Mouse (Mus musculus) hindbrain, embryonic 14.5 days (tissue): ENCODE results near the gene Zfp850. TPM values are rescaled to one million over a fixed set of nuclear protein-coding genes. Genes with fewer than 3 reads are reported as not detected.
A peak's percentile ranks its signal among the peaks of the same experiment; 100 is the strongest.

Source experiments
- ATAC-seq: fragments of 200-750 bp; cut with Nextera tagmentation; 2 replicates; pipeline ENCODE4 v1.8.0; 2017; ENCODE audit warnings: moderate number of reproducible peaks, mild to moderate bottlenecking, moderate TSS enrichment, moderate library complexity; ENCODE audit not compliant: low FRiP score
- DNase-seq: peaks from one replicate; pipeline ENCODE4 v3.0.0-alpha.2; 2015; ENCODE audit warnings: low spot score
- H3K27ac ChIP-seq: fragments of 300-500 bp; sonication (generic); 2 replicates; pipeline ENCODE4 v1.5.1; 2014; ENCODE audit warnings: mild to moderate bottlenecking, moderate library complexity
- H3K27me3 ChIP-seq: fragments of 300-500 bp; sonication (generic); 2 replicates; pipeline ENCODE4 v1.6.1; 2014; ENCODE audit warnings: mild to moderate bottlenecking, low read length, mixed read lengths; ENCODE audit not compliant: control insufficient read depth, insufficient read depth
- H3K36me3 ChIP-seq: fragments of 300-500 bp; sonication (generic); replicated peaks from 2 replicates; pipeline ENCODE4 v1.6.1; 2014; ENCODE audit not compliant: control insufficient read depth, insufficient read depth
- H3K4me1 ChIP-seq: fragments of 300-500 bp; sonication (generic); replicated peaks from 2 replicates; pipeline ENCODE4 v1.6.1; 2014; ENCODE audit warnings: antibody characterized with exemption, low read length, mixed read lengths; ENCODE audit not compliant: control insufficient read depth, insufficient read depth
- H3K4me2 ChIP-seq: fragments of 300-500 bp; sonication (generic); replicated peaks from 2 replicates; pipeline ENCODE4 v1.6.1; 2014; ENCODE audit warnings: mild to moderate bottlenecking, moderate library complexity
- H3K4me3 ChIP-seq: fragments of 300-500 bp; sonication (generic); replicated peaks from 2 replicates; pipeline ENCODE4 v1.5.1; 2014; ENCODE audit warnings: mild to moderate bottlenecking, low read length
- H3K9ac ChIP-seq: fragments of 300-500 bp; sonication (generic); 2 replicates; pipeline ENCODE4 v1.6.1; 2014
- H3K9me3 ChIP-seq: fragments of 300-500 bp; sonication (generic); 2 replicates; pipeline ENCODE4 v1.6.1; 2016; ENCODE audit warnings: low read length; ENCODE audit not compliant: control insufficient read depth
- WGBS: fragments of 180-500 bp; shearing (Covaris S2); extraction: QIAGEN DNeasy Blood & Tissue Kit; methylation state at CpG from one replicate; pipeline ENCODE4 v1.1.7; 2014; 5-methylcytosine and 5-hydroxymethylcytosine counted together
- polyA plus RNA-seq: library from polyadenylated mRNA; unstranded; fragments of >200 nt; fragmentation: Nextera tagmentation; extraction: Ambion mirVana; gene quantifications from 2 replicates; pipeline ENCODE4 v1.2.1, GENCODE M21; 2014

Gene Zfp850
- 7.0 and 7.1 TPM in 2 replicates for polyA plus RNA-seq

DNA sequence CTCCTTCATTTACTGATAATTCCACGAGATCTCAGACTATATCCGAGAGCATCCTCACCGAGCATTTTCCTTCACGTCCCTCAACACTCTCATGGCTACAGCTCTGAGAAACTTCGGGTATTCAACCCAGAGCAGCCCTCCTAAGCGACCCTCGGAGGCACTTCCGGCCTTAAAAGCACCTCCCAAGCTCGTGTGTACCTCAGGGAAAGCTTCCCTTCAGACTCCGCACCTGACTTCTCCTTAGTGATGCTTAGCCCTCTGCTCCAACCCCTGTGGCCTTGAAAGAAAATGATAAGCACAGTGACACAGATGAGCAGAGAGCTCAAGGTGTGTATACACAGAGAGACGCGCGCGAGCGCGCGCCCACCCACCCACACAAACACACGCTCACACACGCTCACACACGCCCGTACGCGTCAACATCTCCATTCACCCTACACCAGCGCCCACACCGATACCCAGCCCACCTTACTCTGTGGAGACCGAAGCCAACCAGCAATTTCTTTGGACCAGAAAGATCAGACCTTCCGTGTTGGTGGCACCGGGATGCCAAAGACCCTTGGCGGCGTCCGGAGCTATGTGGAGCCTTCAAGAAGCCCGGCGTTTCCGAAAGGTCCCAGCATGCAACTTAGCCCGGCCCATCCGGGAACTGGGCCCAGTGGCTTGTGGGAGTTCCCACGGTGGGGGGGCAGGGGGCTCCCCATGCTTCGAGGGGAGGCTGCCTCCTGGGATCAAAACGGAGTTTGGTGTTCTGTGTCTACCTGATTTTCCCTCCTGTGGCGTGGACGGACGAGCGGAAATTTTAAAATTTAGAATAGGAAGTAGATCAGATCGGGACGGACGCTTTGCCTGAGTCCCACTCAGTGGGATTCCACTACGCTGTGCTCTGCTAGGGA, at the start of gene Zfp850:
Gene Zfp850, minus strand, starts transcription at position 567 of the 896 bp plus-strand sequence.
- peaks cover 9% of the 10 kb centered on the region for H3K4me1 ChIP-seq
- peak within 1 kb of the TSS; percentile 61 for H3K27ac ChIP-seq
- no peaks in the 10 kb centered on the region for H3K27me3 ChIP-seq
- H3K4me2 ChIP-seq, result peak within 1 kb of the TSS; percentile 89
- H3K9ac ChIP-seq, result peak within 1 kb of the TSS; percentile 75
- ATAC-seq (peak; percentile 92), DNase-seq (peak; percentile 77)
- H3K4me3 ChIP-seq, result peak within 1 kb of the TSS; percentile 58
- 0 out of 2 replicates have a peak, but pooled peaks cover 4% of the 10 kb centered on the region for H3K36me3 ChIP-seq
- no peaks in the 10 kb centered on the region for H3K9me3 ChIP-seq
- WGBS, result under 1% methylated on average over 47 of the region's 47 CpGs

DNA sequence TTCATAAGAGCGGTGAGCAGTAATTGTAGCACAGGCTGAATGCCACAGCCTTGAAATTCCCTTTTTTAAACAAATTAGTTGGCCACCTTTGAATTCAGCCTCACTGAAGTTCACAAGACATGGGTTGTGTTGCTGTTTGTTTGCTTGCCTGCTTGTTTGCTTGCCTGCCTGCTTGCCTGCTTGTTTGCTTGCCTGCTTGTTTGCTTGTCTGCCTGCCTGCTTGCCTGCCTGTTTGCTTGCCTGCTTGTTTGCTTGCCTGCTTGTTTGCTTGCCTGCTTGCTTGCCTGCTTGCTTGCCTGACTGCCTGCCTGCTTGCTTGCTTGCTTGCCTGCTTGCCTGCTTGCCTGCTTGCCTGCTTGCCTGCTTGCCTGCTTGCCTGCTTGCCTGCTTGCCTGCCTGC, 46.1 kb upstream of the Zfp850 start:
- H3K9me3 ChIP-seq, result 0 out of 2 replicates have a peak, but pooled peaks cover 4% of the 10 kb centered on the region
- H3K4me1 ChIP-seq, result no peaks in the 10 kb centered on the region
- 93% methylated on average over 1 of the region's 1 CpGs for WGBS
- H3K4me2 ChIP-seq, result no peak overlapping the region
- DNase-seq, result no peak
- H3K4me3 ChIP-seq, result no peak overlapping the region
- H3K9ac ChIP-seq, result no peak overlapping the region
- no peak overlapping the region for H3K27ac ChIP-seq
- H3K27me3 ChIP-seq, result no peaks in the 10 kb centered on the region
- no peaks in the 10 kb centered on the region for H3K36me3 ChIP-seq
- ATAC-seq, result no peak

GRCm38 (mm10) chr7:28053046-28053930, 39.4 kb upstream of the Zfp850 start:
- ATAC-seq (no peak), DNase-seq (no peak)
- H3K4me3 ChIP-seq, result no peak overlapping the region
- H3K27ac ChIP-seq, result no peak overlapping the region
- no peaks in the 10 kb centered on the region for H3K27me3 ChIP-seq
- peaks cover 6% of the 10 kb centered on the region for H3K36me3 ChIP-seq
- 81% methylated on average over 6 of the region's 6 CpGs for WGBS
- H3K9ac ChIP-seq, result no peak overlapping the region
- H3K4me2 ChIP-seq, result no peak overlapping the region
- H3K9me3 ChIP-seq, result no peaks in the 10 kb centered on the region
- H3K4me1 ChIP-seq, result peaks cover 7% of the 10 kb centered on the region; the same call in 1 of the 2 replicates

GRCm38 (mm10) chr7:28050584-28050983, 36.7 kb upstream of the Zfp850 start:
- H3K4me2 ChIP-seq, result peak overlapping the region; percentile 42
- no peaks in the 10 kb centered on the region for H3K27me3 ChIP-seq
- H3K9me3 ChIP-seq, result no peaks in the 10 kb centered on the region
- H3K4me3 ChIP-seq, result 0 out of 2 replicates have a peak overlapping the region, but pooled peaks have one; percentile 59
- H3K36me3 ChIP-seq, result peaks cover 33% of the 10 kb centered on the region
- ATAC-seq (no peak), DNase-seq (no peak)
- no peak overlapping the region for H3K9ac ChIP-seq
- H3K4me1 ChIP-seq, result peaks cover 7% of the 10 kb centered on the region; the same call in 1 of the 2 replicates
- 65% methylated on average over 17 of the region's 17 CpGs for WGBS
- no peak overlapping the region for H3K27ac ChIP-seq

DNA sequence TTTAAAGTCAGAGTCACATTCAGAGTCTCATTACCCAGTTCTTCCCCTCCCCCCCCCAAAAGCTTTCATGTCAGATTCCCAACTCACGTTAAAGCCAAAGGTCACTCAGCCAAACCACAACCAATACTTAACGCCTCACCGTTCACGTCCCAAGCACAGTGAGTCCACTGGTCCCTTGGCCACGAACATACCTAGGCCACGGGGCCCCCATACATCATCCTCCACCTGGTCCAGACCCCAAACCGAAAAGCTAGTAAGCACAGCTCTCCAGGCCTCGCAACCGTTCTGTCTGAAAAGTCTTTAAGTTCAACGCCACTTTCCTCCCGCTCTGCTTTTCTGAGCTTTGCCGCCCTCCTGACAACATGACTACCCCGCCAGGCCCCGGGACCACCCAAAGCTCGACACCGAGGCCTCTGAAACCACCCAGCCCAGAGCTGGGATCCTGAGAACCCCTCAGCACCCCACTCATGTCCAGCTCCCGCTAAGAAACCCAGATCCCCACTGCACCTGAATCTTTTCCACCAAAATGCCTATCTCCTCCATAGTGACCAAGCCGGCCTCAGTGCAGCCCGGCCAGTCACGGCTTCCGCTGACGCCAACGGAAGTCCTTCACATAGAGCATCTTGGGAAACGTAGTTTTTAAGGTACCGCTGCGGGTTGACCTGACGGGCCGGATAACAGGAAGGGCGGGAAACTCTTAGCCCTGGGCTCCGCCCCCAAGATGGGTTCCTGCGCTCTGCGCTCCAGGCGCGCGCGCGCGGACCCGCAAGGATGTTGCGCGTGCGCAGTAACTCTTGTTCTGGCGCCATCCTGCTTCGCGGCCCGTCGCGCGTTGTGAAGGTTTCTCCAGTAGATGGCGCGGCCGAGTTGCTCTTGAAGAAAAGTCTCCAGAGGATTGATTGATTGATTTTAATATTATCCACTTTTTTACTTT, 35.8 kb upstream of the Zfp850 start, which contains the start of gene Psmc4:
Gene Psmc4, minus strand, starts transcription at position 626 of the 934 bp plus-strand sequence.
- Histone ChIP-seq H3K9me3 (no peaks in the 10 kb centered on the region), H3K4me3 (peak within 1 kb of the TSS; percentile 59), H3K4me2 (peak within 1 kb of the TSS; percentile 62), H3K9ac (peak within 1 kb of the TSS; percentile 71), H3K27me3 (no peaks in the 10 kb centered on the region), H3K27ac (no peak within 1 kb of the TSS), H3K4me1 (peaks cover 7% of the 10 kb centered on the region; the same call in 1 of the 2 replicates), H3K36me3 (peaks cover 41% of the 10 kb centered on the region)
- peak; percentile 99 for DNase-seq
- WGBS, result under 1% methylated on average over 52 of the region's 52 CpGs
- peak; percentile 96 for ATAC-seq

GRCm38 (mm10) chr7:28044524-28044923, 30.6 kb upstream of the Zfp850 start:
- Histone ChIP-seq H3K4me3 (no peak overlapping the region), H3K4me2 (no peak overlapping the region), H3K9ac (no peak overlapping the region), H3K27me3 (no peaks in the 10 kb centered on the region), H3K27ac (no peak overlapping the region), H3K9me3 (no peaks in the 10 kb centered on the region), H3K36me3 (peaks cover 91% of the 10 kb centered on the region), H3K4me1 (peaks cover 7% of the 10 kb centered on the region; the same call in 1 of the 2 replicates)
- 92% methylated on average over 4 of the region's 4 CpGs for WGBS
- ATAC-seq, result no peak
- DNase-seq, result no peak

DNA sequence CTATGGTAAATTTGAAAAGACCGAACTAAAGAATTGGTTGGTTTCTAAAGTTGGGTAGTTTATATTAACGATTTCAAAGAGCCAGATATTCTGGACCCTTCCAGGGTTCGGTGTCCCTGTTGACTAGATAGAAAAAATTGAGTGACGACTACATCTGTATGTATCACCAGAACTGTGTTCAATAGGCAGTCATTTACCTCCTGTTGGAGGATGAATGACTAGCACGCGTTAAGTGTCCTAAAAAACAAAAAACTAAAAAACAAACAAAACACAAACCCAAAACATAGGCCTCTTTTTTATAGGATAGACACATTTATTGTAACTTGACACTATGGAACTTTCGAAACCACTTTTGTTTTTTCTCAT, 513 bp upstream of the Zfp850 start:
- Histone ChIP-seq H3K36me3 (0 out of 2 replicates have a peak, but pooled peaks cover 4% of the 10 kb centered on the region), H3K9ac (peak overlapping the region; percentile 75), H3K4me1 (peaks cover 9% of the 10 kb centered on the region), H3K9me3 (no peaks in the 10 kb centered on the region), H3K27me3 (no peaks in the 10 kb centered on the region), H3K4me2 (peak overlapping the region; percentile 89), H3K4me3 (peak overlapping the region; percentile 58), H3K27ac (peak overlapping the region; percentile 61)
- DNase-seq, result no peak
- WGBS, result 24% methylated on average over 7 of the region's 7 CpGs
- no peak for ATAC-seq

- Histone ChIP-seq H3K27ac (no peak overlapping the region), H3K4me1 (peaks cover 9% of the 10 kb centered on the region), H3K4me2 (no peak overlapping the region), H3K36me3 (peaks cover 23% of the 10 kb centered on the region), H3K4me3 (no peak overlapping the region), H3K27me3 (no peaks in the 10 kb centered on the region), H3K9me3 (no peaks in the 10 kb centered on the region), H3K9ac (no peak overlapping the region)
- no peak for ATAC-seq
- no peak for DNase-seq
- 96% methylated on average over 3 of the region's 3 CpGs for WGBS
Measured at GRCm38 (mm10) chr7:28010271-28010670, 3.6 kb downstream of the Zfp850 start.
